Mouse (Mus musculus) cerebellum, postnatal 36 days (tissue): ENCODE data around the gene Gm45618.

Experiments
- DNase-seq, 2 experiments: peaks; one replicate each; pipeline ENCODE4 v3.0.0; 2021 to 2022; ENCODE audit warnings: mixed read lengths in 2 of 2

The Gm45618 gene

GRCm38 (mm10) chr7:142093696-142094240 lies 26.8 kb downstream of the Gm45618 start:
- peak in 1 of 2 experiments; percentile 17 for DNase-seq

GRCm38 (mm10) chr7:142092991-142093390 lies 27.5 kb downstream of the Gm45618 start:
- DNase-seq: peak in 1 of 2 experiments; percentile 14

DNA sequence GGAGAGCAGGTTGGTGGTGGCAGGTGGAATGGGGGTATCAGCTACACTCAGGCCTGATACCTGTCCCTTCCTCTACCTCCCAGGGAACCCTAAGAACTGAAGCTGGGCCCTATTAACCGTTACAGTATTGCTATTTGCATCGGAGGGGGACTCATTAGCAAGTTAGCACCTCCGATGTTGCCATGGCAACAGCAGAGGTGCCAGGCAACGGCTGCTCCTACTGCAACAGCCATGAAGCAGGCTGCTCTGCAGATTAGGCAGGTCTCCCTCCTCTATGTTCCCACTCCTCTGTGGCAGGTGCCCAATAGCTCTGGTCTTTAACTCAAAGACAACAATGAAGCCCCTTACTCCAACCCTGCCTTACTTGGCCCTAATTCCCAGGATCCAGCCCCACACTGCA lies 28.7 kb downstream of the Gm45618 start:
- no peak for DNase-seq

DNA sequence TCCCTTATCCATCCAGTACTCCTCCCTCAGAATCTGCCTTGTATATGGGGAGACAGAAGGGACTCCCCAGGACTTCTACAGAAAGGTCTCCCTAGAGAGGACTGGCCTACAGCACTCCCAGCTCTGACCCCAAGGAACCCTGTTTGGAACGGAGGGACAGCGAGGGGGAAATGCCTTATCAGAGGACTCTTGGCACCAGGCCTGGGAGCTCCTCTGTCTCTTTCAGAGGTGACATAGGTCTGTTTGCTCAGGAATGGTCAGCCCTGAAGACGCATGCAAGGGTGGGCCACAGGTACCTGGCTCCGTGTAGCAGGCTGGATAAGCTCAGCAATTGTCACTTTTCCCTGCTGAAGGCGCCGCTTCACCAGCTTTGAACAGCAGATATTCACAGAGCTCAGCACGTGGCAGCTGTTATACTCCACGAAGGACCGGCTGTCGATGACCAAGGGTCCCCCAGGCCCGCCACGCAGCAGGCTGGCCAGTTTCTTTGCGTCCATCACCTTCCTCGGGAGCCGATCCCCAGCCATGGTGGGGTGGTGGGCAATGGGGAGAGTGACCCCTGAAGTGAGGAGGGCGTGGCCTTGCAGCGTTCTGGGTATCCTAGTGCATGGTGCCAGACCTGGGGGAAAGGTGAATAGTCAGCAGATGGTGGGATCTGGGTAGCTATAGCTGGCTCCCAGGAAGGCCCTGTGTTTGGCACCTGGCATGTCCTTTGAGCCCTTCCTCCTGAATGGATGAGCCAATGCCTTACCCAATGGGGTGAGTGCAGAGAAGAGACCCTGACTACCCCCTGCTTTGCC lies 30.7 kb downstream of the Gm45618 start:
- peak in 1 of 2 experiments; percentile 32 for DNase-seq

- DNase-seq: peak in 1 of 2 experiments; percentile 31
Observed at GRCm38 (mm10) chr7:142088886-142089285, 31.6 kb downstream of the Gm45618 start.

- no peak for DNase-seq
Observed at GRCm38 (mm10) chr7:142087069-142087652, 33.4 kb downstream of the Gm45618 start.

DNA sequence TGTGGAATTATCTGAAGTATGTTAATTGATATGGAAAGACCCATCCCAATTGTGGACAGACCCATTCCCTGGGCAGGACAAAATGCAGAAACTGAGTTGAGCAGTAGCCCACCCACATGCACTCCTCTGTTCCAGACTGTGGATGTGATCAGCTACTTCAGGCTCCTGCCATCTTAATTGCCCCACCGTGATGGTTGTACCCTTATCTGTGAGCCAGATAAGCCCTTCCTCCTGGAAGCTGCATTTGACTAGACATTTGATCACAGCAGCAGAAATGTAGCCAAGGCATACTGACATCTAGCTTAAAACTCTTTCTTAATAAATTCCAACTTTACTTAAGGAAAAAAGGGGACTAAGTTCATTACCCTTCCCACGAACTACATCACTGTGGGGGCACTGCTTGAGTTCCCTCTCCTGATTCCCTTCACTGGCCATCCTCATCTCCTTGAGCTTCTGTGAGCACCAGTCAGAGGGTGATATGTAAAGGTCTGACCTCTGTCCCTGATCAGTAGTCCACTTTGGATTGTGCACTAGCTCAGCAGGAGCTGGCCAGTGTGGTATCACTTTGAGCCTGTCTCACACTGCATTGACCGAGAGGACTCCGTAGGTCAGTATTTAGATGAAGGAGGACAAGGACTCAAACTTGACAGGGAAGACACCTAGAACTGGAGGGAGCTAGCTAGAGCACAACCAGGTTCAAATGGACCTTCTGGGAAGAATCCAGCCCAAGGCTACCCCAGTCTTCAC lies 34.2 kb downstream of the Gm45618 start:
- no peak for DNase-seq

GRCm38 (mm10) chr7:142084820-142085219 lies 35.7 kb downstream of the Gm45618 start:
- DNase-seq: peak; percentile 91 to 93

GRCm38 (mm10) chr7:142084395-142084794 lies 36.1 kb downstream of the Gm45618 start:
- no peak for DNase-seq

DNA sequence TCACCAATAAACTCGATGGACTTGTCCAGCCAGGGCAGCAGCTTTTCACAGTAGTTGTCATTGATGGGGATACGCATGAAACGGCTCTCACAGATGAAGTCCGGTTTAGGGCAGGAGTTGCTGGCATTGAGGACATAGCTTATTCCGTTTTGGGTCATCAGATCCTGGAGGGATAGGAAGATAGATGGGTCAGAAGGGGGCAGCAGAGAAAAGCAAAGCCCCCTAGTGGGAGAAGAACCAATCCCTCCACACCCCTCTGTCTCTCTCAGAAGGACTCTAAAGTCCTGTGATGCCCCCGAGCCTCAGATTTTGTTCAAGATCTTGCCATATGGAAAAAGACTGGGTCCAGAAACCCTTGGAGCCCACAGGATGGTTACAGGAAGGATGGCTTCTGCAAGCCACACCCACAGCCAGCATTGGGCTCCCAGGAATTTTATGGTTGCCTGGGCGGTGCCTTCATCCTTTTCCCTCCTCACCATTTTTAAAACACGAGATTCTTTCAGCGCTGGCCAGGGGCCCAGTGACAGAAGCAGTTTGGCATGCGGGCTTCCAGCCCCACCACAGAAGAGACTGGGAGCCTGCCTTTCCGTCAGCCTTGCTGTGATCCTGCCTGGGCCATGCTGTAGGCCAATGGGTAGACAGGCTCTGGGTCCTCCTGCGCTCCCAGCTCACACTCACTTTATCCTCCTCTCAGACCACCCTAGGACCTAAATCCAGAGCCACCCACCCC lies 36.8 kb downstream of the Gm45618 start:
- peak; percentile 43 to 53 for DNase-seq

GRCm38 (mm10) chr7:142082607-142083006 lies 37.9 kb downstream of the Gm45618 start:
- DNase-seq: peak in 1 of 2 experiments; percentile 6

DNA sequence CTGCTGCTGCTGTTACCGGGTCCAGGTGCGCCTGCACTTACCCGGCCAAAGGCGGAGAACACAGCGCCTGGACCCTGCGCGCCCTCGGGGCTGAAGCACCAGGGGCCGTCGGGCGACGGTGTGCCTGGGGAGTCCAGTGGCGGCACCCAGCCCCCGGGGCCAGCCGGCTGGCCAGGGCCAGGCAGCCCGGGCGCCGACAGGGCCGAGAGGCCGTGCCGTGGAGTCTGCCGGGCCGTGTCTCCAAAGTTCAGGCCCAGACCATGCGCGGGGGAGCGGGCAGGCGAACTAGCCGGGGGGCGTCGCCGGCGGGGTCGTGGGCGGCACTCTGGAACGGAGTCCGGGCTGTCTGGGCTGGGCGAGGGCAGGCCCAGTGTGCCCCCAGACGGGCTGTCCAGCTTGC lies 38.4 kb downstream of the Gm45618 start:
- peak in 1 of 2 experiments; percentile 12 for DNase-seq

DNA sequence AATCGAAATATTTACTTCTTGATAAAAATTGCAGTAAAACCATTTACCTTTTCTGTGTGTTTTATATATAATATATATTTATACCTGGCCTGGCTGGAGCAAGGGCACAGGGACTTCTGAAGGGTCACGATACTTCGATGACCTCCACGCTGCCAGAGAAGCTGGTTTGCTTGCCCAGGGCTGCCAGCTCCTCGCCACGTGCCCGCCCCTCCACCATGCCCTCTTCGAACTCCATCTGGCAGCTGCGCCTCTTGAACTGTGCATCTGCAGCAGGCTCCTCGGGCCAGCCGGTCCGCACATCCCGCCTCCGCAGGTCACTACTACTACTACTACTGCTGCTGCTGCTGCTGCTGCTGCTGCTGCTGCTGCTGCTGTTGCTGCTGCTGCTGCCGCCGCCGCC lies 38.8 kb downstream of the Gm45618 start:
- DNase-seq: peak in 1 of 2 experiments; percentile 18

- DNase-seq: peak; percentile 27
Observed at GRCm38 (mm10) chr7:142080876-142081275, 39.7 kb downstream of the Gm45618 start.

DNA sequence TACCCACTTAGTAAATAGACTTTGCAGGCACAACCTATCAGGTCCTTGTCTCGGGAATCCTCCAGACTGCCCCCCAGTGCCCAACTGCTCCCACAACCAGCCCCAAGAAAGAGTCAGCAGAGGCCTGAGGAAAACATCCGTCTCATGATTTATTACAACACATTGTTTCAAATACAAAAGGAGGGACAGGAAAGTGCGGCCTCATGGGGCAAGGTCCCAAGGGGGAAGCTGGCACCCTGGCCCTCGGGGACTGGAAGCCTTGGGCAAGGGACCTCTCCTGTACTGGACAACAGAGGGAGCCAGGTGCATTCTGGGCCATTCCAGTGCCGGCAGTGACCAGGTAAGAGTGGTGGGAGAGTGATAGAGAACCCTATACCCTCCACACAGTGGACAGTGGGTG lies 41.2 kb downstream of the Gm45618 start:
- DNase-seq: peak; percentile 3 to 4

DNA sequence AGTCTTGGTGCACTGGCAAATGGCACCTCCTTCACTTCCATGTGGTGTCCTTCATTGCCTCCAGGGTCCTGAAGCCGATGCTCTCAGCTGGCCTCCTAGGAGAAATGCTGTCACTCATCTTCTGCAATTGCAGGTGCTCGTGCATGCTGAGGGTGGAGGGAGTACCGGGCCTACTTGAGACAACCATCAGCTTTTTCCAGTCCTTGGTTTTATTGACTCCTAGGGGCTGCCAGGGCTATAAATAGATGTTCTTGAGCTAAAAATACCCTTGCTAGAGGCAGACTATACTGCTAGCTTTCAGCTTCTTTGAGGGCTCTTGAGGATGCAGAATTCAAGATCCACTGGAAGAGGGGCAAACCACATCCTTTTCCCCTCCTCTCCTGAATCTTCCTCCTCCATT lies 43.4 kb downstream of the Gm45618 start:
- peak in 1 of 2 experiments; percentile 21 for DNase-seq

DNA sequence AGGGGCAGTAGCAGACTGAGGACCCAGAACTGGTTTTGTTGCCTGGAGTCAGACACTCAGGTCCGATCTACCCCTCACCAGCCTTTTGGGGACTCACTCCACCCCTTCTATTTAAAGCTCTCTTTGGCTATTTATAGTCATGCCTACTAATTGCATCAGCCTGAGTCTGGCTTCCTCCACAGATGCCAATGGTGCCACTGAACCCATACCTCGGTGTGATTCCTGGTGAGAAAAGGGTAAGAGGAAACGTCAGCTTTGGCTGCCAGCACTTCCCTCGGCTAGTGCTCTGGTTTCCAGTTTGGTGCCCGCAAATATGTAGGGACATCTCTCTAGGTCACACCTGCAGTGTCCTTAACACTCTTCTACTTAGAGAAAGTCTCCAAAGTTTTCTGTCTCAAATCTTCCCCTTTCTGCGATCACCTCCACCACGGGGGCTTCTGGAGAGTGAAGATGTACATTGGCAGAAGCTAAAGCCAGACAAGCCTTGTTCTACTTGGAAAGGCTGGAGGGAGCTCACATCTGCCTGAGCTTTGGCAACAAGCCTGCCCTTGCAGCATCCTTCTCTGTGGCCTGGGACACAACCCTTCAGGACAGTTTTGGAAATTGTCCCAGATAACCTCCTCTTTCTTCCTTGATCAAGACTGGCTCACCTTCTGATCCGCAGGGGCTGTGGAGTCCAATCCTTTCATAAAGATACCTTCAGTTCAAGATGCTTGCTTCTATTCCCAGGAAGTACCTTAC lies 46.2 kb downstream of the Gm45618 start:
- DNase-seq: peak in 1 of 2 experiments; percentile 5

- no peak for DNase-seq
Observed at GRCm38 (mm10) chr7:142071717-142072116, 48.8 kb downstream of the Gm45618 start.

DNA sequence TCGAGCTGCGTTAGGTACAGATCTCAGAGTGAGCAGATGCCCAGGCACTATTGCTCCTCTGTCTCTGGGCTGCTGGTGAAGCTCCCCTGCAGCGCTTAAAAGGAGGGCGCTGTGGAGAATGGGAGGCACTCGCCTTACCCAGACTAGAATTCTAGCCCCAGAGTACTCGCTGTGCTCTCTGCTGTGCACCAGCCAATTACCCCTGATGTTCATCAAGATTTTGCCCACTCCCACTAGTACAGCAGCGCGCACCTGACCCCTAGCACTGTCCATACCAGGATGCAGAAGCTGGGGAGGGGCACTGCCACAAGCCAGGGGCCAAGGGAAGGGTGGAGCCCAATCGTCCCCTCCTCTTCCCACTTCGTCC lies 49.3 kb downstream of the Gm45618 start:
- no peak for DNase-seq

- peak; percentile 90 to 91 for DNase-seq
Observed at GRCm38 (mm10) chr7:142070458-142071211, 49.9 kb downstream of the Gm45618 start.
